Mouse (Mus musculus) spleen, postnatal 10 days (tissue): ENCODE data around the gene Lrrc74a.

Source experiments
- DNase-seq, 2 experiments: peaks; one replicate each; pipeline ENCODE4 v3.0.0; 2021 to 2022; ENCODE audit warnings: low spot score in 2 of 2

The Lrrc74a gene

DNA sequence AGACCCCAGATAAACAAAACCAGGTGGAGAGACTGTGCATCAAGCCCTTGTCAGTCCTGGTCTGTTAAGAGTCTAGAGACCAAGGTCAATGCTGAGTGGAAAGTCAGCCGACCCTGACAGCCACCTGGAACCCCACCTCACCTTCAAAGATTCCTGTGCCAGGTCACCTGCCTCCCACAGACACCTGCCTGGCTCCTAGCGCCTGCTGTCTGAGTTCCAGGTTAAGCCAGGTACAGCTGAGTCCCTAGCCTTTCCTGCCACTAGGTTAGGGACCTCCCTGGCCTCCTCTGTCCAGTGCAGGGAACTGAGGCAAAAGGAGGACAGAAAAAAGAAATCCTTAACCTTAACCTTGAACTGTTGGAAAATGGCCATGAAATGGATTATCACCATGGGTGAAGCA, 70.7 kb downstream of the Lrrc74a start:
- DNase-seq = no peak

- DNase-seq = no peak
Measured at GRCm38 (mm10) chr12:86805315-86805714, 71.1 kb downstream of the Lrrc74a start.

DNA sequence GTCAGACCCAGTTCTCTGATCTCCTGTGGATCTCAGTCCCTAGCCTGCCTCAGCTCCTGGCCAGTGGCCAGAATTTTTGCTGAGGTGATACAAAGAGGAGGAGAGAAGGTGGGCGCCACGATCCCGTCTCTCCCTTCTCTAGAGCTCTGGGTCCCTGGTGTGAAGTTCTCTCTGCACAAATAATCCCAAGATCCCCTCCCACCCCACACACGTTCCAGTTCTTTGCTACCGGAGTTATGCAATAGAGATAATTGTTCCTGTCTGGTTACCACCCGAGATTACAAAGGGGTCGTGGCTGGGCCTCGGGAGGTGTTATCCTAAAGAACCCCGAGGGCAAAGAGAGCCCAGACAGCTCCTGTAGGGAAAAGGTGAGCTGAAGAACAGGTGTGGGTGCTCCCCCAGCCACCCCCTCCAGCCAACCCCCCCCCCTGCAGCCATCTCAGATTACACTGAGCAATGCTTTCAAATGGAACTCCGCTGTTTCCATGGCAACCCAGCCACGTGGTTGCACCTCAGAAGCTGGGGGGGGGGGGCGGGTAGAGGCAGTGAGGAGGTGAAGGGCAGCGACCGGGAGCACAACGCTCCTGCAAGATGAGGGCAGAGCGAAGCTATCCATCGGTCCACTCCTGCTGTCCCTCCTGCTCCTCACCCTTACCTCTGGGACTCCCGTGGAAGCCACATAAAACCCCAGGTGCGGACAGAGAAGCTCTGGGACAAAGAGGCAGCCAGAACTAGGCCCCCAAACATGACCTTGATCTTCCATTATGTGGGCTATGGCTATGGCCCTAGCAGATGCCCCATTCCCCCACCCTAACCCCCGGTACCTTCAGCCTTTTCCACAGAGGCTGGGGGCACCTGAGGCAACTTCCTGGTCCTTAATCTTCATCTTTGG, 72.1 kb downstream of the Lrrc74a start:
- DNase-seq = no peak

- DNase-seq = peak; percentile 8 to 52
Measured at GRCm38 (mm10) chr12:86806923-86807794, 73.0 kb downstream of the Lrrc74a start.

- no peak for DNase-seq
Measured at GRCm38 (mm10) chr12:86807795-86808128, 73.6 kb downstream of the Lrrc74a start.

- peak in 1 of 2 experiments; percentile 10 for DNase-seq
Measured at GRCm38 (mm10) chr12:86808856-86809255, 74.7 kb downstream of the Lrrc74a start.

GRCm38 (mm10) chr12:86810040-86810439, 75.9 kb downstream of the Lrrc74a start:
- no peak for DNase-seq

DNA sequence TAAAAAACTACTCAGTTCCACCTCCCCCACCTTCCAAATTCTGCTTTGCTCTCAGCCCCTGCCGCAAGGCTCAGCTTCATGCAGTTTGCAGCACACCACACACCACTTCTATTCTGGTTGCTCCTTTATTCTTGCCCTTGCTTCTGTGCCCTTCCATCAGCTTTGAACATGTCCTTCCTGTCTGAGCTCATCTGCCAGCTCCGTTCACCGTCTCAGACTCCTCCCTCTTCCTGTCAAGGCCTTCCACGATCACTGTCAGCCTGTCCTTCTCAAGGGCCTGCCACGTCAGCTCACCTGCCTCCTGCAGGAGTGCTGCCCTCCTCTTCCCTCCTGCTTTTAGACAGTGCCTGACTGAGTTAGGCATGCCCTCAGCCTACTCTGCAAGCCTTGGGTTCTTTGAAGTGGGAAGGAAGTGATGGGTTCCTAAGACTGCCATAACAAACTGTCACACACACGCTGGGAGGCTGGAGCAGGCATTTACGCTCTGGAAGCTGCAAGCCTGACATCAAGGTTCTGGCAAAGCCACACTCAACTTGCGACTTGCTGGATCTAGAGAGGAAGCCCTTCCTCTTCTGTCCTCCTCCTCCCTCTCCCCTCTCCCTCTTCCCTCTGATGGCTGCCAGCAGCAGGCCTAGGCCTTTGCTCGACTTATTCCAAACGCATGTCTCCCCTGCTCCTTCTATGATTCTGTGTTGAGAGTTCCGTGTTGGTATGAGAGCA, 76.7 kb downstream of the Lrrc74a start:
- peak in 1 of 2 experiments; percentile 63 for DNase-seq

DNA sequence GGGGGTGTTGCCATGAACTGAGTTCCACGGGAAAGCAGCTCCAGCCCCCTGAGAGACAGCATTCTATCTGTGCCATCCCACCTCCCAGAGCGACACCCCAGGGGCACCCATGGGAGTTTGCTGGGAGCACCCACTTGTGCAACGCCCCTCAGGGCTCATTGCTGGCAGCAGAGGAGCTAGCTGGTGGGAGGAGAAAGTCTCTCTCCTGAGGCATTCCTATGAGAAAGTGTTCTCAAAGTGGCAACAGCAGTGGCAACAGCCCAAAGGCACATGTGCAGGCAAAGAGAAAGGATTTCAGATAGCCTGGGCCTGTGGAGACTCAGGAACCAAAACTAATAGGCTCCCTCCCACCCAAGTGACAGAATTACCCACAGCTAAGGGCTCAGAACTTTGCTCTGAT, 78.6 kb downstream of the Lrrc74a start:
- DNase-seq = no peak
